ENCODE assay signal across 9 mouse cellular contexts in the genomic region with DNA sequence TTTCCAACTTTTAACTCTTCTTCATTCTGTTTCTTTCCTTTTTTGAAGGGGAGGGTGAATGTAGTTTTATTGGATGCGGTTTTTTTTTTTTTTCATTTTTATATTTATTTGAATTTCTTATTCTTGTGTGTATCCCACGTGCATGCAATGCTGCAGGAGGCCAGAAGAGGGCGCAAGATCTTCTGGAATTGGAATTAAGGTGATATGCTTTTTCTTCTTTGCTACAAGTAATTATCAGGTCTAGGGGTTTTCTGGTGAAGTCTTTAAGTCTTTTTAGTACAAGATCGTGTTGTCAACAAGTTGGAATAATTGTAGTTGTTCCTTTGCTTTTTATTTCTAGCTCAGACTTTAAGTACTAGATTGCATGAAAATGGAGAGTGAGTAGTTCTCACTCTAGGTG. TPM values are rescaled to one million over a fixed set of nuclear protein-coding genes. Genes with fewer than 3 reads are reported as not detected.
A peak's percentile ranks its signal among the peaks of the same experiment; 100 is the strongest.
DNase-seq lines count a peak whose midpoint lies in the region; ATAC-seq and TF ChIP-seq lines count a peak whose summit lies in the region.
"Had no signal": no experiment of that assay in that cellular context is flagged by ENCODE, and none has a peak within 500 bp of the region (broad histone marks: within the 10 kb centered on the region; RNA-seq: fewer than 3 reads in every experiment).

No protein-coding gene starts in this region.

- WGBS in embryonic facial prominence, embryonic 10.5 days: 30% methylated on average over 4 of the region's 4 CpGs

- no peak for ATAC-seq in erythroid progenitor cell, adult 5-6 weeks (replicated peaks; ENCODE audit: low FRiP score, poor library complexity, severe bottlenecking)

- no peak overlapping the region for H3K4me3 ChIP-seq in left cerebral cortex, adult 2 months
- no peak overlapping the region for H3K4me3 ChIP-seq in embryonic facial prominence, embryonic 10.5 days

- intact Hi-C loops in left cerebral cortex, adult 2 months (cut with DNase I): loop anchor here (1.0 to 5.0 kb wide), 3 partner anchors 69 to 239 kb away; no protein-coding TSS in a partner anchor
- intact Hi-C loops in left cerebral cortex, postnatal 36 days (cut with DNase I): loop anchor here (10.0 kb wide), 1 partner anchor 107 kb away; no protein-coding TSS in a partner anchor

- H3K9me3 ChIP-seq in embryonic facial prominence, embryonic 10.5 days: no peaks in the 10 kb centered on the region

- no peaks in the 10 kb centered on the region for H3K27me3 ChIP-seq in embryonic facial prominence, embryonic 10.5 days (replicated peaks; ENCODE audit: low read depth, poor library complexity, severe bottlenecking)

- H3K36me3 ChIP-seq in embryonic facial prominence, embryonic 10.5 days (replicated peaks): no peaks in the 10 kb centered on the region

- H3K27ac ChIP-seq in left cerebral cortex, adult 2 months: no peak overlapping the region
- no peak overlapping the region for H3K27ac ChIP-seq in embryonic facial prominence, embryonic 10.5 days (replicated peaks)
- H3K27ac ChIP-seq: macrophage had no signal

- TF ChIP-seq CTCF in left cerebral cortex, adult 2 months (IDR thresholded peaks at IDR 0.05): peak; percentile 70

- peaks cover 18% of the 10 kb centered on the region for H3K4me1 ChIP-seq in embryonic facial prominence, embryonic 10.5 days

- DNase-seq in cerebellum, postnatal 14 days: peak; percentile 66 to 73
- DNase-seq in cerebellum, adult 9-11 months: no peak
- DNase-seq in left cerebral cortex, adult 2 months (ENCODE audit: extremely low spot score in 1 of 2, low spot score in 2 of 2): peak in 1 of 2 experiments; percentile 33
- DNase-seq in left cerebral cortex, postnatal 36 days (ENCODE audit: low spot score in 2 of 2): no peak
- peak; percentile 57 for DNase-seq in ES-CJ7 (ENCODE audit: low read depth, low spot score)
- peak; percentile 35 for DNase-seq in embryonic facial prominence, embryonic 10.5 days (ENCODE audit: low spot score)
- DNase-seq in lung, postnatal 10 days: peak; percentile 43

RNA-seq across cellular contexts. Expression of a gene that starts 39.9 kb away (rescaled TPM):
- total RNA-seq in left cerebral cortex, adult 2 months (2021): 100 to 1,000 TPM; 188 to 193 TPM
- 100 to 1,000 TPM; 194 to 206 TPM for total RNA-seq in left cerebral cortex, postnatal 36 days (2021)
- polyA plus RNA-seq in embryonic facial prominence, embryonic 10.5 days (2016; fragmentation: Nextera tagmentation; extraction: Ambion mirVana): 503 and 518 TPM in 2 replicates
- total RNA-seq in erythroid progenitor cell, adult 5-6 weeks (2015; ENCODE audit: low replicate concordance): 456 and 459 TPM in 2 replicates
- 627 and 659 TPM in 2 replicates for total RNA-seq in erythroid progenitor cell, adult 5-6 weeks (2017; ENCODE audit: low replicate concordance)

Comparison
In these comparisons a context has a peak if more than half of its experiments do, and no peak if none do; other contexts are left out.
1. DNase-seq: peak in cerebellum, postnatal 14 days (2 of 2), ES-CJ7 (single experiment), embryonic facial prominence, embryonic 10.5 days (single experiment) and lung, postnatal 10 days (single experiment); none in cerebellum, adult 9-11 months (single experiment) and left cerebral cortex, postnatal 36 days (0 of 2).